Mouse (Mus musculus) cerebellum, postnatal 25 days (tissue): ENCODE measurements around the gene Gm16368.
"Not testable (repeated sequence)": the region's sequence is repeated elsewhere in the genome, so short reads cannot be mapped to it uniquely, and the experiment has no call there.

Experiments
- DNase-seq, 2 experiments: peaks; one replicate each; pipeline ENCODE4 v3.0.0; 2021; ENCODE audit warnings: mixed read lengths in 2 of 2

Gm16368 gene

DNA sequence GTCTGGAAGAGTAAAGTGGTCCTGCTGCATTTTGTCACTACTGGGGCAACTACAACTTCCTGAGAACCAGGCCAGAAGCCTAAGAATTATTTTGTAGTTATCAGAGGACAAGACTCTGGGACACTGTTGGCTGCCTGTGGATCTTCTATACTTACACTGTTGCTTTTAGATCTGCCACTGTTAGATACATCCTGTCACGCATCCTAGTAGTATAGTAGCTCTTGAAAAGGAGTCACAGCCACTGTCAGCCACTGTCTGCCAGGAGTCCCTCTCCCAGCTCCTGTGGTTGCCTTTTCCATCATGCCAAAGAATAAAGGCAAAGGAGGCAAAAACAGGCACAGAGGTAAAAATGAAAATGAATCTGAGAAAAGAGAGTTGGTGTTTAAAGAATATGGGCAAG lies at the start of gene Gm16368:
Gene Gm16368, plus strand, starts transcription at position 301 of the 400 bp plus-strand sequence.
- DNase-seq, result not testable (repeated sequence)

DNA sequence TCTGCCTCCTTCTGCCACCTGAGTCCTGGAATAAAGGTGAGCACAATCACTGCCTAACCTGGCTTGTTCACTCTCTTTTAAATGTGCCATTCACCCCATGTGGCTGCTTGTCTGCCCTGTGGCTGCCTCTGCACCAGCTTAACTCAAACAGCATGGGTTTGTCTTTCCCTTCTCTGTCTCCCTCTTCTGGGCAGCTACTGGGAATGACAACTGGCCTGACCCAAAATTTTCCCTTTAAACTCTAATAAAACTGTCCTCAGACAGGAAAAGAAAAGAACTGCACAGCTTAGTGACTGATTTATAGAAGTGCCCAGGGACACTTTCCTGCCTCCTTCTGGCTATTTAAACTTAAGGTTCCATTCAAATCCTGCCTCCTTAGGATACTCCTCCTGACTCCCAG lies 44.4 kb upstream of the Gm16368 start:
- not testable (repeated sequence) for DNase-seq

GRCm38 (mm10) chr12:88039703-88040102 lies 43.8 kb upstream of the Gm16368 start:
- not testable (repeated sequence) for DNase-seq

GRCm38 (mm10) chr12:88045226-88045625 lies 38.3 kb upstream of the Gm16368 start:
- not testable (repeated sequence) for DNase-seq
